In genomic region chr17:66394571-66394970, GRCm38 (mm10) we compare ENCODE assay signal across 18 mouse cellular contexts. TPM values are rescaled to one million over a fixed set of nuclear protein-coding genes. Genes with fewer than 3 reads are reported as not detected.
DNase-seq lines count a peak whose midpoint lies in the region; ATAC-seq lines count a peak whose summit lies in the region.
"Had no signal": no experiment of that assay in that cellular context is flagged by ENCODE, and none has a peak within 500 bp of the region (broad histone marks: within the 10 kb centered on the region; RNA-seq: fewer than 3 reads in every experiment).

No protein-coding gene starts in this region.

- 51% methylated on average over 9 of the region's 9 CpGs for WGBS in neural tube, embryonic 11.5 days
- 52% methylated on average over 9 of the region's 9 CpGs for WGBS in neural tube, embryonic 15.5 days
- WGBS in stomach, embryonic 14.5 days, result 15% methylated on average over 9 of the region's 9 CpGs

- 0 out of 2 replicates have a peak overlapping the region, but pooled peaks have one; percentile 17 for H3K27ac ChIP-seq in neural tube, embryonic 11.5 days (ENCODE audit: low read depth, low read length)
- no peak overlapping the region for H3K27ac ChIP-seq in neural tube, embryonic 15.5 days (replicated peaks)
- H3K27ac ChIP-seq in stomach, embryonic 14.5 days (ENCODE audit: low read length), result no peak overlapping the region
- H3K27ac ChIP-seq: forebrain, embryonic 15.5 days; hindbrain, embryonic 13.5 days; kidney, embryonic 15.5 days; limb, embryonic 10.5 days; liver, embryonic 14.5 days had no signal

- no peak overlapping the region for H3K9ac ChIP-seq in neural tube, embryonic 11.5 days (ENCODE audit: low read length)
- H3K9ac ChIP-seq in neural tube, embryonic 15.5 days (replicated peaks), result no peak overlapping the region
- no peak overlapping the region for H3K9ac ChIP-seq in stomach, embryonic 14.5 days (replicated peaks; ENCODE audit: low read depth, low read length)
- H3K9ac ChIP-seq: forebrain, embryonic 15.5 days; hindbrain, embryonic 13.5 days; kidney, embryonic 15.5 days; liver, embryonic 14.5 days had no signal

- no peaks in the 10 kb centered on the region for H3K9me3 ChIP-seq in neural tube, embryonic 11.5 days (ENCODE audit: control insufficient read depth, low read length)
- H3K9me3 ChIP-seq in neural tube, embryonic 15.5 days (replicated peaks), result no peaks in the 10 kb centered on the region
- no peaks in the 10 kb centered on the region for H3K9me3 ChIP-seq in stomach, embryonic 14.5 days (ENCODE audit: control insufficient read depth, low read depth, low read length)
- H3K9me3 ChIP-seq: forebrain, embryonic 15.5 days; hindbrain, embryonic 13.5 days; kidney, embryonic 15.5 days; limb, embryonic 10.5 days had no signal

- no peaks in the 10 kb centered on the region; the same call in 1 of the 2 replicates for H3K36me3 ChIP-seq in neural tube, embryonic 11.5 days (ENCODE audit: control insufficient read depth, insufficient read depth, low read length)
- no peaks in the 10 kb centered on the region for H3K36me3 ChIP-seq in neural tube, embryonic 15.5 days
- H3K36me3 ChIP-seq in stomach, embryonic 14.5 days (ENCODE audit: control insufficient read depth, insufficient read depth, low read length), result no peaks in the 10 kb centered on the region
- H3K36me3 ChIP-seq: hindbrain, embryonic 13.5 days; kidney, embryonic 15.5 days had no signal

- H3K4me1 ChIP-seq in neural tube, embryonic 11.5 days (ENCODE audit: control insufficient read depth, insufficient read depth, low read length), result 0 out of 2 replicates have a peak, but pooled peaks cover 4% of the 10 kb centered on the region
- peaks cover 6% of the 10 kb centered on the region for H3K4me1 ChIP-seq in neural tube, embryonic 15.5 days
- 0 out of 2 replicates have a peak, but pooled peaks cover 6% of the 10 kb centered on the region for H3K4me1 ChIP-seq in stomach, embryonic 14.5 days (ENCODE audit: control insufficient read depth, insufficient read depth, low read length)
- H3K4me1 ChIP-seq: forebrain, embryonic 15.5 days had no signal

- peak; percentile 54 for DNase-seq in cerebellum, adult 9-11 months
- DNase-seq in cerebellum, postnatal 14 days, result no peak
- DNase-seq in neural tube, embryonic 11.5 days (ENCODE audit: low spot score), result no peak
- peak; percentile 25 for DNase-seq in gastrocnemius, postnatal 10 days
- no peak for DNase-seq in layer of hippocampus, postnatal 10 days (ENCODE audit: low spot score in 2 of 2)
- DNase-seq in embryo, embryonic 9.5 days (ENCODE audit: extremely low spot score), result no peak
- DNase-seq: B cell, adult 2 months; lung, postnatal 36 days; thymus, adult 2 months had no signal

- no peak for ATAC-seq in neural tube, embryonic 11.5 days (ENCODE audit: insufficient read depth, low FRiP score, low TSS enrichment)
- ATAC-seq in neural tube, embryonic 15.5 days (ENCODE audit: low FRiP score), result no peak
- ATAC-seq in stomach, embryonic 14.5 days (ENCODE audit: insufficient number of reproducible peaks, insufficient read depth, low FRiP score, low read depth), result 0 out of 2 replicates have a peak, but pooled peaks have one; percentile 53
- ATAC-seq: forebrain, embryonic 15.5 days had no signal

- no peak overlapping the region for H3K4me3 ChIP-seq in neural tube, embryonic 11.5 days (ENCODE audit: low read depth, low read length)
- H3K4me3 ChIP-seq in neural tube, embryonic 15.5 days (replicated peaks), result no peak overlapping the region
- no peak overlapping the region for H3K4me3 ChIP-seq in stomach, embryonic 14.5 days (ENCODE audit: low read depth, low read length)
- H3K4me3 ChIP-seq: forebrain, embryonic 15.5 days; hindbrain, embryonic 13.5 days; kidney, embryonic 15.5 days; limb, embryonic 10.5 days had no signal

- no peaks in the 10 kb centered on the region for H3K27me3 ChIP-seq in neural tube, embryonic 11.5 days (ENCODE audit: control insufficient read depth, insufficient read depth, low read length)
- H3K27me3 ChIP-seq in neural tube, embryonic 15.5 days (replicated peaks), result no peaks in the 10 kb centered on the region
- no peaks in the 10 kb centered on the region for H3K27me3 ChIP-seq in stomach, embryonic 14.5 days (ENCODE audit: control insufficient read depth, insufficient read depth, low read length)
- H3K27me3 ChIP-seq: forebrain, embryonic 15.5 days; hindbrain, embryonic 13.5 days; kidney, embryonic 15.5 days had no signal

- H3K4me2 ChIP-seq in neural tube, embryonic 11.5 days (ENCODE audit: low read depth), result no peak overlapping the region
- no peak overlapping the region for H3K4me2 ChIP-seq in neural tube, embryonic 15.5 days
- H3K4me2 ChIP-seq in stomach, embryonic 14.5 days (replicated peaks; ENCODE audit: low read depth, low read length), result no peak overlapping the region
- H3K4me2 ChIP-seq: forebrain, embryonic 15.5 days; hindbrain, embryonic 13.5 days; kidney, embryonic 15.5 days had no signal

RNA-seq across cellular contexts. Expression of gene Mtcl1, which starts 55.0 kb away (rescaled TPM):
- polyA plus RNA-seq in neural tube, embryonic 11.5 days (2014; fragmentation: Nextera tagmentation; extraction: Ambion mirVana), result 26.8 and 29.6 TPM in 2 replicates
- 26.5 and 27.7 TPM in 2 replicates for polyA plus RNA-seq in neural tube, embryonic 15.5 days (2015; fragmentation: Nextera tagmentation; extraction: Ambion mirVana)
- total RNA-seq in gastrocnemius, postnatal 10 days (2021), result 10 to 100 TPM in 1 of 2 experiments, 1 to 10 TPM in 1; 9.3 to 13.1 TPM
- polyA plus RNA-seq in stomach, embryonic 14.5 days (2014; fragmentation: Nextera tagmentation; extraction: Ambion mirVana), result 13.2 and 14.7 TPM in 2 replicates
- 10 to 100 TPM; 30.0 to 41.4 TPM for total RNA-seq in layer of hippocampus, postnatal 10 days (2021)
- total RNA-seq: common myeloid progenitor, adult 5-6 weeks; monocyte, adult 5-6 weeks had no signal

Comparison
In these comparisons a context has a peak if more than half of its experiments do, and no peak if none do; other contexts are left out.
1. DNase-seq: peak in cerebellum, adult 9-11 months (single experiment) and gastrocnemius, postnatal 10 days (single experiment); none in cerebellum, postnatal 14 days (0 of 2), neural tube, embryonic 11.5 days (single experiment), layer of hippocampus, postnatal 10 days (0 of 2) and embryo, embryonic 9.5 days (single experiment).